Mouse (Mus musculus): Measurements from ENCODE around the gene Sec14l1. TPM values are rescaled to one million over a fixed set of nuclear protein-coding genes. Genes with fewer than 3 reads are reported as not detected.
A peak's percentile ranks its signal among the peaks of the same experiment; 100 is the strongest.

Sec14l1 gene
- polyA plus RNA-seq, 1 experiment from 2014 or later, result 36.5 TPM

DNA sequence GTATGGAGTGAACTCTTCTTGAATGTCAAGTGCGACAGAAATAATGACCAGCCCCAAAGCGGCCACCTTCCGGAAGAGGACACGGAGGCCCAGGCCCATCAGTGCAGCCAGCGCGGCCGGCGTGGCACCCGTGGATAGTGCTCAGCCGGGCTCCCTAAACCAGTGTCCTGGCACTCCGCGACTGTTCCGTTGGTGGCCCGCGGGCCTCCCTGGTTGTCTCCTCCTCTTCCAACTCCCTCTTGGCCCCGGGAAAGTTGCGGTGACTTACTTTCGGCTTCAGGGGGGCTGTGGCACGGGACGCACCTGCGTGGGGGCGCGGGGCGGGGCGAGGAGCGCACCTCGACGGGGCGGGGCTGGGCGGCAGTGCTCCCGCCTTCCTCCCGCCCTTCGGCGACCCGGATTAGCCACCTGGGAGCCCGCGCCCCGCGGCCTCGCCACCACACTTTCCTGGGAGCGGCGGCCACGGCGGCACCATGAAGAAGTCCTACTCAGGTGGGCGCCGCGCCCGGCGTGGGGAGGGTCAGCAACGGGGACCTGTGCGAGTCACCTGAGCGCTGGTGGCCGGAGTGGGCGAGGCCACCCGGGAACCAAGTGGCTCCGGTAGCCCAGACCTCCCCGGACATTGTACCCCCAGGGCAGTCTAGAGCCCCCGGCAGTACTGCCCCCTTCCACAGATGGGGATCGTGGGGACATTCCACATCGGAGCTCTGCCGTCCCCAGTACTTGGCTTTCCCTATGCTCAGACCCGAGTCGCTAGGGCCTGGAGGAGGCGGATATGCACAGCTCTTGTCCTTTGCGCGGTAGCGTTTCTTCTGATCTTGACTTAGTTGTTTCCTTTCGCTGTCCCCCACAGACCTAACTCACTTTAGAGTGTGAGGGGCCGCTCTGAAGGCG lies 84.6 kb downstream of the Sec14l1 start, which contains the start of gene Sept9:
Gene Sept9 (plus strand): TSS at position 380 of the 894 bp plus-strand sequence.
- H3K36me3 ChIP-seq (ENCODE audit: control insufficient read depth, insufficient read depth, low read length), result no peaks in the 10 kb centered on the region
- under 1% methylated on average over 62 of the region's 70 CpGs for WGBS
- H3K4me3 ChIP-seq (ENCODE audit: low read length), result peak within 1 kb of the TSS; percentile 57
- no peak within 1 kb of the TSS for H3K27ac ChIP-seq (ENCODE audit: low read depth, low read length)
- H3K27me3 ChIP-seq (ENCODE audit: control insufficient read depth, insufficient read depth, low read length), result peaks cover 6% of the 10 kb centered on the region
- peak within 1 kb of the TSS; percentile 71 for H3K9ac ChIP-seq (ENCODE audit: low read depth, low read length)
- ATAC-seq (ENCODE audit: low FRiP score, low TSS enrichment), result peak; percentile 56
- H3K4me1 ChIP-seq (ENCODE audit: control insufficient read depth, insufficient read depth, low read length), result peaks cover 20% of the 10 kb centered on the region; the same call in 1 of the 2 replicates
- H3K9me3 ChIP-seq (ENCODE audit: control insufficient read depth, low read length), result no peaks in the 10 kb centered on the region
- H3K4me2 ChIP-seq (replicated peaks; ENCODE audit: low read depth, low read length), result peak within 1 kb of the TSS; percentile 97

DNA sequence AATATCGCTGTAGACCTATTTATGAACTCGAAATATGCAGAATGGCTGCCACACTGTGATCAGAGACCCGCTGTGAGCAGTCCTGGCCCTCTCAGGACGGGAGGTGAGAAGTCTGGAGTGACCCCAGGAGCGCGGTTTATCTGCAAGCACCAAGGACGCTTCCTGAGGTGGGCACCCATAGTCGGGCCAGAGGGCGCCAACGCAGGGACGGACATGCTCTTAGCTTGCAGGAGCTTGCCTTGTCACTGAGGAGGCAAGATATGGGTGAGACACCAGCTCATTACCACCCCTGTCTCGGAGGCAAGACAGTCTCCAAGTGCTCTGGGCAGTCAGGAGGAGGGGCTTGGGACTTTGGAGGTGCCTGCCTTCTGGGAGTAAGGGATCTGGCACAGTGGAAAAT lies 86.9 kb downstream of the Sec14l1 start:
- Histone ChIP-seq H3K36me3 (ENCODE audit: control insufficient read depth, insufficient read depth, low read length) (no peaks in the 10 kb centered on the region), H3K4me2 (replicated peaks; ENCODE audit: low read depth, low read length) (no peak overlapping the region), H3K9ac (ENCODE audit: low read depth, low read length) (no peak overlapping the region), H3K4me3 (ENCODE audit: low read length) (no peak overlapping the region), H3K9me3 (ENCODE audit: control insufficient read depth, low read length) (no peaks in the 10 kb centered on the region), H3K4me1 (ENCODE audit: control insufficient read depth, insufficient read depth, low read length) (peaks cover 32% of the 10 kb centered on the region), H3K27ac (ENCODE audit: low read depth, low read length) (no peak overlapping the region), H3K27me3 (ENCODE audit: control insufficient read depth, insufficient read depth, low read length) (peaks cover 6% of the 10 kb centered on the region)
- WGBS, result 90% methylated on average over 12 of the region's 12 CpGs
- no peak for ATAC-seq (ENCODE audit: low FRiP score, low TSS enrichment)

DNA sequence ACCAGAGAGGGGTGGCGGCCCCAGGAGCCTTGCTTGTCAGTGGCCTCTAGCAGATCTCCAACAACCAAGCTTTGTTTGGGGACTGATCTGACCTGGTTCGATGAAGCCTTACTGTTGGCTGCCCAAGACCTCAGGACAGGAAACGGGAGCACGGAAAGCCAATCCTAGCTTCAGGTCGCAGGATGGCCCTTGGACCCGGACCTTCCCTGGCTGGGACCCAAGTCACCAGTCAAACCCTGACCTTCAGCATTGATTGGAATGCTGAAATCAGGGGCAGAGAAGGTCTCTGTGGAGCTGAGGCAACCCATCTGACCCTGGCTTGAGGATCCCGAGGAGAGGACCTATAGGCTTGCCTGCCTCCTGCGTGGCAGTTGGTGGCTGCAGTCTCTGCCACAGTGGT lies 89.6 kb downstream of the Sec14l1 start:
- peaks cover 51% of the 10 kb centered on the region for H3K4me1 ChIP-seq (ENCODE audit: control insufficient read depth, insufficient read depth, low read length)
- no peaks in the 10 kb centered on the region for H3K9me3 ChIP-seq (ENCODE audit: control insufficient read depth, low read length)
- no peak overlapping the region; the same call in 1 of the 2 replicates for H3K27ac ChIP-seq (ENCODE audit: low read depth, low read length)
- no peak overlapping the region for H3K4me3 ChIP-seq (ENCODE audit: low read length)
- no peak overlapping the region for H3K4me2 ChIP-seq (replicated peaks; ENCODE audit: low read depth, low read length)
- H3K27me3 ChIP-seq (ENCODE audit: control insufficient read depth, insufficient read depth, low read length), result peaks cover 1% of the 10 kb centered on the region
- ATAC-seq (ENCODE audit: low FRiP score, low TSS enrichment), result no peak
- no peak overlapping the region for H3K9ac ChIP-seq (ENCODE audit: low read depth, low read length)
- H3K36me3 ChIP-seq (ENCODE audit: control insufficient read depth, insufficient read depth, low read length), result no peaks in the 10 kb centered on the region
- 77% methylated on average over 8 of the region's 8 CpGs for WGBS

DNA sequence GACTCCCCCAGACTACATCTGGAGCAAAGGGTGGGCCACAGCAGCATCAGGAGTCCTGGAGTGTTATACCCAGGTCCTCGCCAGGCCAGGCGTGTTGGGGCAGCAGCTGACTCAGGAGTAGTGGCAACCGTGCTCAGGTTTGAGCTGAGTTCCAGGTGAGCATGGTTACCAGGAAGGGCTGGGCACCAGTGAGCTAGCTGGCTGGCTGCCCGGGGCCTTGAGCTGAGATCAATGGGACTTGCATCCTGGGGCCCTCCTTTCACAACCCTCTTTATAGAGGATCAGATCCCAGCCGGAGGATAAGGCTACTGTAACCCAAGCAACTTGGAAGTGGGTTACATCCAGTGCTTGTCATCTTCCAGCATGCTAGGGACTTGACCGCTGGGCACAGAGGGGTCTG lies 90.1 kb downstream of the Sec14l1 start:
- no peaks in the 10 kb centered on the region for H3K36me3 ChIP-seq (ENCODE audit: control insufficient read depth, insufficient read depth, low read length)
- no peak for ATAC-seq (ENCODE audit: low FRiP score, low TSS enrichment)
- no peak overlapping the region for H3K4me3 ChIP-seq (ENCODE audit: low read length)
- H3K4me1 ChIP-seq (ENCODE audit: control insufficient read depth, insufficient read depth, low read length), result peaks cover 46% of the 10 kb centered on the region
- H3K9me3 ChIP-seq (ENCODE audit: control insufficient read depth, low read length), result no peaks in the 10 kb centered on the region
- H3K9ac ChIP-seq (ENCODE audit: low read depth, low read length), result no peak overlapping the region
- 71% methylated on average over 6 of the region's 6 CpGs for WGBS
- H3K4me2 ChIP-seq (replicated peaks; ENCODE audit: low read depth, low read length), result no peak overlapping the region
- H3K27ac ChIP-seq (ENCODE audit: low read depth, low read length), result no peak overlapping the region
- no peaks in the 10 kb centered on the region; the same call in 1 of the 2 replicates for H3K27me3 ChIP-seq (ENCODE audit: control insufficient read depth, insufficient read depth, low read length)

DNA sequence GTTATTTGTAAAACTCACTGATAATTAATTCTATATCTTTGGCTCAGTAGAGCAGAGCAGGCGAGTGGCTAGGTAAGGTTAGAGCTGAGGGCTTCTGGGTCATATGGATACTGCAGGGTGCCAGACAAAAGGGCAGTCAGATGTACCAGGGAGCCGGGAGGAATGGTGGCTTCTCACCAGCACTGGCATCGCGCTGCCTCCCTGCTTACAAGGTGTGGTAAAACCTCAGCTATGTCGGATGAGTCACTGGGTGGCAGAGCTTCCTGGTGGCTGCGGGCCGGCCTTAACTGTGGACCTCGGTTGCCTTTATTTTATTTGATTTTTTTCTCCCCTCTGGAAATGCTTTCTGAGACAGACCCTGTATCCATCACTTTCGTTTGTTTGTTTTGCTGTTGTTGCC lies 90.5 kb downstream of the Sec14l1 start:
- WGBS, result 77% methylated on average over 9 of the region's 9 CpGs
- Histone ChIP-seq H3K9me3 (ENCODE audit: control insufficient read depth, low read length) (no peaks in the 10 kb centered on the region), H3K27ac (ENCODE audit: low read depth, low read length) (no peak overlapping the region), H3K4me2 (replicated peaks; ENCODE audit: low read depth, low read length) (no peak overlapping the region), H3K27me3 (ENCODE audit: control insufficient read depth, insufficient read depth, low read length) (no peaks in the 10 kb centered on the region; the same call in 1 of the 2 replicates), H3K4me1 (ENCODE audit: control insufficient read depth, insufficient read depth, low read length) (peaks cover 45% of the 10 kb centered on the region), H3K4me3 (ENCODE audit: low read length) (no peak overlapping the region), H3K36me3 (ENCODE audit: control insufficient read depth, insufficient read depth, low read length) (no peaks in the 10 kb centered on the region), H3K9ac (ENCODE audit: low read depth, low read length) (no peak overlapping the region)
- no peak for ATAC-seq (ENCODE audit: low FRiP score, low TSS enrichment)

DNA sequence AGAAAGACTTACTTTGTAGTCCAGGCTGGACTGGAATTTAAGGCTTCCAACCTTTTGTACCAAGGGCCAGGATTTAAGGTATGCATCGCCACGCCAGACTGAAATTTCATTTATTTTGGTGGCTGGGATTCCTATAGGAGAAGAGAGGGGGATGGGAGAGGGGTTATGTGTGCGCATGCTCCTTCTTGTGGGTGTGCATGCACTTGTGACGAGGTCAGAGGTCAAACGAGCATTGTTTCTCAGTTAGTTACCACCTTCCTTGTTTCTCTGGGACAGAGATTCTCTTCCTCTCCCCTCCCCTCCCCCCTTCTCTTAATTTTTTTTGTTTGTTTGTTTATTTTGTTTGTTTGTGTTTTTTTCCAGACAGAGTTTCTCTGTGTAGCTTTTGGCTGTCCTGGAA lies 92.5 kb downstream of the Sec14l1 start:
- no peaks in the 10 kb centered on the region for H3K9me3 ChIP-seq (ENCODE audit: control insufficient read depth, low read length)
- H3K27me3 ChIP-seq (ENCODE audit: control insufficient read depth, insufficient read depth, low read length), result no peaks in the 10 kb centered on the region; the same call in 1 of the 2 replicates
- peak overlapping the region; percentile 79 for H3K27ac ChIP-seq (ENCODE audit: low read depth, low read length)
- no peak overlapping the region for H3K4me2 ChIP-seq (replicated peaks; ENCODE audit: low read depth, low read length)
- WGBS, result 55% methylated on average over 5 of the region's 5 CpGs
- no peak for ATAC-seq (ENCODE audit: low FRiP score, low TSS enrichment)
- H3K4me3 ChIP-seq (ENCODE audit: low read length), result no peak overlapping the region
- H3K36me3 ChIP-seq (ENCODE audit: control insufficient read depth, insufficient read depth, low read length), result no peaks in the 10 kb centered on the region
- peaks cover 45% of the 10 kb centered on the region for H3K4me1 ChIP-seq (ENCODE audit: control insufficient read depth, insufficient read depth, low read length)
- H3K9ac ChIP-seq (ENCODE audit: low read depth, low read length), result no peak overlapping the region

DNA sequence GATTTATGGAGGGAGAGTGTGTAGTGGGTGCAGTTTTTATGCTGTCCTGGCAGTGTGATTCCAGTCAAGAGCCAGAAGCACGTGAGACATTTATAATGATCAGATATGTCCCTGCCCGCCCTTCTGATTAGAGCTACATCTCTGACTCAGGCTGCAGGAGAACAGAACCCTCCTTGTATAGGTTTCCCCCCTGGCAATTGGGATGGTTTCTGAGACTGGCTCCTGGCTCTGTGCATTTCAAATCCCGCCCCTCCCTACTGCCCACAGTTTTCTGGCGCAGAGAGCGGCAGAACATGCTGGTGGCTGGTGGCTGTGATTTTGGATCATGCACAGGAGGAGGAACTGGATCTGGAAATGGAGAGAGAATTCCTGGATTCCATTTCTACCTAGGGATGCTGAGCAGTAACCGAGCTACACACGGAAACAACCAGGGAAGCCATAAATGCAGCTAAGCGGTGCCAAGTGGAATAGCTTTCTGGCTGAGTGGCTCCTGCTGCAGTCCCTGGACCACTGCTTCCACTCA lies 93.2 kb downstream of the Sec14l1 start:
- Histone ChIP-seq H3K9me3 (ENCODE audit: control insufficient read depth, low read length) (no peaks in the 10 kb centered on the region), H3K27ac (ENCODE audit: low read depth, low read length) (peak overlapping the region; percentile 79), H3K4me2 (replicated peaks; ENCODE audit: low read depth, low read length) (no peak overlapping the region), H3K4me1 (ENCODE audit: control insufficient read depth, insufficient read depth, low read length) (peaks cover 42% of the 10 kb centered on the region), H3K9ac (ENCODE audit: low read depth, low read length) (no peak overlapping the region), H3K27me3 (ENCODE audit: control insufficient read depth, insufficient read depth, low read length) (no peaks in the 10 kb centered on the region), H3K36me3 (ENCODE audit: control insufficient read depth, insufficient read depth, low read length) (no peaks in the 10 kb centered on the region), H3K4me3 (ENCODE audit: low read length) (no peak overlapping the region)
- ATAC-seq (ENCODE audit: low FRiP score, low TSS enrichment), result no peak
- WGBS, result 63% methylated on average over 8 of the region's 8 CpGs

All from kidney, embryonic 14.5 days (tissue).